Mouse (Mus musculus) lung, embryonic 15.5 days (tissue): ENCODE measurements around the gene Il1b. TPM values are rescaled to one million over a fixed set of nuclear protein-coding genes. Genes with fewer than 3 reads are reported as not detected.

Experiments
- ATAC-seq: fragments of 200-750 bp; cut with Nextera tagmentation; 2 replicates; pipeline ENCODE4 v1.8.0; 2017; ENCODE audit warnings: moderate number of reproducible peaks, borderline replicate concordance; ENCODE audit not compliant: low FRiP score, low TSS enrichment; ENCODE audit errors: extremely low read depth
- H3K27ac ChIP-seq: fragments of 300-500 bp; sonication (generic); 2 replicates; pipeline ENCODE4 v1.5.1; 2015; ENCODE audit warnings: moderate library complexity, mild to moderate bottlenecking, inconsistent platforms
- H3K27me3 ChIP-seq: fragments of 300-500 bp; sonication (generic); 2 replicates; pipeline ENCODE4 v1.6.1; 2015; ENCODE audit warnings: inconsistent platforms
- H3K36me3 ChIP-seq: fragments of 300-500 bp; sonication (generic); 2 replicates; pipeline ENCODE4 v1.6.1; 2015; ENCODE audit warnings: inconsistent platforms
- H3K4me1 ChIP-seq: fragments of 300-500 bp; sonication (generic); 2 replicates; pipeline ENCODE4 v1.6.1; 2015; ENCODE audit warnings: inconsistent platforms
- H3K4me2 ChIP-seq: fragments of 300-500 bp; sonication (generic); 2 replicates; pipeline ENCODE4 v1.6.1; 2015; ENCODE audit warnings: inconsistent platforms, mild to moderate bottlenecking, moderate library complexity
- H3K4me3 ChIP-seq: fragments of 300-500 bp; sonication (generic); 2 replicates; pipeline ENCODE4 v1.5.1; 2015; ENCODE audit warnings: mild to moderate bottlenecking, inconsistent platforms
- H3K9ac ChIP-seq: fragments of 300-500 bp; sonication (generic); 2 replicates; pipeline ENCODE4 v1.6.1; 2015; ENCODE audit warnings: inconsistent platforms
- H3K9me3 ChIP-seq: fragments of 300-500 bp; sonication (generic); 2 replicates; pipeline ENCODE4 v1.6.1; 2016; ENCODE audit warnings: inconsistent platforms
- WGBS: fragments of 180-500 bp; shearing (Covaris S2); methylation state at CpG from one replicate; pipeline ENCODE4 v1.1.7; 2015; 5-methylcytosine and 5-hydroxymethylcytosine counted together
- polyA plus RNA-seq: library from polyadenylated mRNA; unstranded; fragments of >200 nt; fragmentation: Nextera tagmentation; extraction: Ambion mirVana; gene quantifications from 2 replicates; pipeline ENCODE4 v1.2.1, GENCODE M21; 2015

Gene Il1b
- polyA plus RNA-seq, 1 experiment from 2014 or later, result not detected

DNA sequence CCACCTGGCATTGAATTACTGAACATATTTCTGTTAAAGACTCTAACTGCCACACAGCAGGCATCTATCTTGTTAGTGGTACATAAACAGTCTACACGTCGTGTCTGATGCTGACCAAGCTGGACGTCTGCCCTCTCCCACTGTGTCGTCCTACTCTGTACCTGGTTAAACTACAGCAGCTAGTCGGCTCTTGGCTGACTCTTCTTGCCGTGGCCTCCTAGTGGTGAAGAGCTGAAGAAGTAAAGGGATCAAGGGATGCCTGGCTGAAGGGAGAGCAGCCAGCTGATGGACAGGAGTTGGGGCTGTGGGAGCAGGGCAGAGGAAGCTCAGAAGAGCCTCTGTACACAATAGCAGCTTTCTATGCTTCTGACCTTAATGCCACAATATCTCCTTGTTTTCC lies 22.6 kb upstream of the Il1b start:
- H3K9me3 ChIP-seq, result no peaks in the 10 kb centered on the region
- ATAC-seq, result no peak
- no peak overlapping the region for H3K4me3 ChIP-seq
- no peak overlapping the region for H3K9ac ChIP-seq
- 22% methylated on average over 6 of the region's 6 CpGs for WGBS
- H3K27ac ChIP-seq, result no peak overlapping the region
- H3K27me3 ChIP-seq, result no peaks in the 10 kb centered on the region
- no peak overlapping the region for H3K4me2 ChIP-seq
- no peaks in the 10 kb centered on the region for H3K36me3 ChIP-seq
- no peaks in the 10 kb centered on the region for H3K4me1 ChIP-seq

DNA sequence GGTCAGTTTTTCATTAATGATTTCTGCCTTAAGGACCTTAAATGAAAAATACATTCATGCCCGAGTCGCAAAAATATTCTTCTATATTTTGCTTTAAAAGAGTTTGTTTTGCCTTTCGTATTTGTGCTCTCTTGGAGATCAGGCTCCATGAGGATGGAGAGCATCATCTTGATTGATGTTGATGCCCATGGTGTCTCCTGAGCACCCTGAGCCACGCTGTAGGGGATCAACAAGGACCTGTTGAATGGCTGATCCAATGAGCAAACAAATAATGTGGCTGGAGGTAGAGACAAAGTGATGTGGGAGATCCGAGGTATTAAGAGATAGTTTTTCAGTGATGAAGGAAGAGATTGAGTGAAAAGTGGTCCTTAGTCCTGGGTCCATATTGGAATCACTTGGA lies 19.2 kb upstream of the Il1b start:
- H3K9me3 ChIP-seq, result no peaks in the 10 kb centered on the region
- no peak overlapping the region for H3K9ac ChIP-seq
- no peak overlapping the region for H3K27ac ChIP-seq
- 82% methylated on average over 5 of the region's 5 CpGs for WGBS
- H3K4me3 ChIP-seq, result no peak overlapping the region
- no peaks in the 10 kb centered on the region for H3K36me3 ChIP-seq
- ATAC-seq, result no peak
- H3K27me3 ChIP-seq, result no peaks in the 10 kb centered on the region
- no peak overlapping the region for H3K4me2 ChIP-seq
- H3K4me1 ChIP-seq, result no peaks in the 10 kb centered on the region

DNA sequence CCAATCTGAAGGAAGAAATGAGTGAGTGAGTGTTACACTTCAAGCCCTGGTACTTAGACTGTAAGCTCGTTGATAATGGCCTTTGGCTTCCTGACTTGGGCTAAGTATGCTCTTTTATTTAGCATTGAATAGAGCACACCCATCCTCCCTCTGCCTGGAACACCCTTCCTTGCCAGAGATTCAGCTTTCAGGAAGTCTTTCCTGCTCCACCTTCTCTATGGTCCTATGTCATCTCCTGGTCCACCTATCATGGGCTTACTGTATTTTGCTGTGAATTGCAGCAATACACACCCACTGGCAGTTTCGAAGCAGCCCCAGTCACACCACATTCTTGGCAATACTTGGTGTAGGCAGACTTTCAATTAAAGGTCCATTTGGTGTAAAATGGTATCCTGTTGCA lies 18.4 kb upstream of the Il1b start:
- WGBS, result 54% methylated on average over 2 of the region's 2 CpGs
- H3K9ac ChIP-seq, result no peak overlapping the region
- no peaks in the 10 kb centered on the region for H3K27me3 ChIP-seq
- no peaks in the 10 kb centered on the region for H3K36me3 ChIP-seq
- H3K9me3 ChIP-seq, result no peaks in the 10 kb centered on the region
- no peak overlapping the region for H3K4me2 ChIP-seq
- H3K27ac ChIP-seq, result no peak overlapping the region
- no peaks in the 10 kb centered on the region for H3K4me1 ChIP-seq
- no peak overlapping the region for H3K4me3 ChIP-seq
- no peak for ATAC-seq

DNA sequence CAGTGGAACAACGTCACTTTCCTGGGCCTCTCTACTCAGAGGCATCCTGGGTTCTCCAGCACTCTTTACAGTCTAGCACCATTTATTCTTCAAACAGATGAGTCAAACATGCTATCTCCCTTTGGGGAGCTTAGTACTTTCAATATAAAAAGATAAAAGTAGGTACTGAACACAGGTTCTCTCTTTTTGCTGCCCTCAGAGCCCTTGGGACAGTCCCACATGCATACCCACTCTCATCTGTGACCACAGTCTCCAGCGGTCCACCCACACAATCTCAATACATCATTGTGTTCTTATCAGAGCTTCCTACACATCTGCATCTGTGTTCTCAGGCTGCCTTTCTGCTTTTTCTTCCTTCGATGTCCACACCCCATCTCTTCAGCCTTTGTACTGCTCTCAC lies 14.4 kb upstream of the Il1b start:
- H3K27ac ChIP-seq, result no peak overlapping the region
- no peak overlapping the region for H3K9ac ChIP-seq
- H3K36me3 ChIP-seq, result no peaks in the 10 kb centered on the region
- no peak overlapping the region for H3K4me3 ChIP-seq
- no peaks in the 10 kb centered on the region for H3K27me3 ChIP-seq
- ATAC-seq, result no peak
- H3K4me2 ChIP-seq, result no peak overlapping the region
- H3K4me1 ChIP-seq, result no peaks in the 10 kb centered on the region
- 85% methylated on average over 3 of the region's 3 CpGs for WGBS
- no peaks in the 10 kb centered on the region for H3K9me3 ChIP-seq

DNA sequence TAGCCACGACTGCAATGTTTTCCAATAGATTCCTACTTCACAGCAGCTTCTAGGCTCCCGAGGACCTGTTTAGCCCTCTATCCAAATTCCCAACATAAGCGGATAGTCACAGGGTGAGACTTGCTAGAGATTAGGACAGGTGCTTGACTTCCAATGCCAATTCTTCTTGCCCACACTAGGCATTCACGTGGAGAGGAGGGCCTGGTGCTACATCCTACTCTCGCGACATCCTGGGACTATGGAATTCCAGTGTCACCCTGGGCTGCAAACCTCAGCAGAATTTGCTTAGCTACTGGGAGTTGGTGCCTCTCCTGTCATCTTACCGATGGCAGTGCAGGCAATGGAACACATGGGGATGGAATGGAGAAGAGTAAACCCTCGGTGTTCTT lies 13.3 kb upstream of the Il1b start:
- 73% methylated on average over 8 of the region's 8 CpGs for WGBS
- Histone ChIP-seq H3K9me3 (no peaks in the 10 kb centered on the region), H3K36me3 (no peaks in the 10 kb centered on the region), H3K4me2 (no peak overlapping the region), H3K9ac (no peak overlapping the region), H3K4me1 (no peaks in the 10 kb centered on the region), H3K27me3 (no peaks in the 10 kb centered on the region), H3K27ac (no peak overlapping the region), H3K4me3 (no peak overlapping the region)
- no peak for ATAC-seq

DNA sequence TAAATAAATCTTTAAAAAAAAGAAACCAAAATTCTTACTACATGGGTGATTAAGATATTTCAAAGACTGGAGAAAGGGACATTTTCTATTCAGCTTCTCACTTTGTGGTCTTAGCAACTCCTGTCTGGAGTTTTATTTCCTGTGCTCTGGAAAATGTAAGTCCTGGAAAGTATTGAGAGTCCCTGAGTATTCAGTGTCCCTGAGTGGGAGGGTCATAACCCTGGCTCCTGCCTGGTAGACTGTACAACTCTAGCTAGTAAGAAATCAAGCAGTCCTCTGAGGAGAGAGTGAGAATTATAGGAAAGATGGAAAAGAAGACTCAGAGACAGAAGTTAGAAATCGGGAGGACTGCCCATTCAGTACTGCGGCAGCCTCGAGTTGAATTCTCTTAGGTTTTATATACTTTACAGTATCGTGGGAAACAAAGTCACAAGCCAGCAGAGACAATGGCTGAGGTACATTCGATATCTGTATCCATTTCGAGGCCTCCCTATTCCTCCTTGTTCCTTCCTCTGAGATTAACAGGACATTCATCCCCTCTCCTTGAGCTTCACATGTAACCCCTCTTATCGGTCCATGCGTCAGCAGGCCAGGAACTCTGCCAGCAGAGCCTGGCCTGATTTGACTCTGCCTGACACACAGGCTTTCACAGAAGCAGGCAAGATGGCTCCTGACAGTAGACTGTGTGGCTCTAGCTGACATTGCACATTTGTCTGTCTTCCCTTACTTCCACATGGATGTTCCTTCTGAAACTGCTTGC lies 12.8 kb upstream of the Il1b start:
- no peak overlapping the region for H3K9ac ChIP-seq
- no peak for ATAC-seq
- H3K9me3 ChIP-seq, result no peaks in the 10 kb centered on the region
- no peak overlapping the region for H3K27ac ChIP-seq
- no peak overlapping the region for H3K4me3 ChIP-seq
- no peaks in the 10 kb centered on the region for H3K27me3 ChIP-seq
- H3K4me1 ChIP-seq, result no peaks in the 10 kb centered on the region
- 78% methylated on average over 8 of the region's 8 CpGs for WGBS
- H3K4me2 ChIP-seq, result no peak overlapping the region
- H3K36me3 ChIP-seq, result no peaks in the 10 kb centered on the region

DNA sequence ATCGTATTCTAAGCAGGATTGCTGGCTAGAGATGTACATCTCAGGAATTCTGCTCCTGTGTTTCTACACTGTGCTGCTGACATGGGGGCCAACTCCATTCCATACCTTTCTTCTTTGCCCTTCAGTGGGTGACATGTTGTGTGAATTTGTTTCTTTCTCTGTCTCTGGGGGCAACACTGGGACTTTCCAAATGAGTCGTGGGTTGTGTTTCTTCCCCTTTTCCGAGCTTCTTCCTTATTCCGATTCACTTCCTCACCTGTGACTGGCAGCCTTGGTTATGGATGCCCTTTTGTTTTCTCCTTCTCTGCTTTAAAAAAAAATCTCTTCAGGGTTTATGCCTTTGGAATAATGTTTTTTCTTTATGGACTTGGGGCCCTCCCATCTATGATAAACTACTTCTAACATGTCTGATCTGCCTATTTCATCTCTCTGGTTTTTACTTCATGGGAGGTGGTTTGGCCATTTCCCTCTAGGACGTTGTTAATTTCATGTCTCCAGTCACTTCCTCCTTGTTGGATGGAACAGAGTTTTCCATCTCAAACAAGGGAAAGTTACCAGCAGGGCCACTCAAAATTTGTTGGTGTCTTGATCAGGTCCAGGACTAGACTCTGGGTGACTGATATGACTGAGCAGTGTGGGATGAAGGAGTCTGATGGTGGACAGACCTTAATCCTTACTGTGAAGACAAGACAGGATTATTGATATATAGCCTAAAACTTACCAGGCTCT lies 10.0 kb upstream of the Il1b start:
- 87% methylated on average over 5 of the region's 5 CpGs for WGBS
- no peak for ATAC-seq
- no peak overlapping the region for H3K9ac ChIP-seq
- no peak overlapping the region for H3K27ac ChIP-seq
- H3K9me3 ChIP-seq, result no peaks in the 10 kb centered on the region
- H3K4me1 ChIP-seq, result no peaks in the 10 kb centered on the region
- no peak overlapping the region for H3K4me2 ChIP-seq
- H3K4me3 ChIP-seq, result no peak overlapping the region
- H3K27me3 ChIP-seq, result no peaks in the 10 kb centered on the region
- no peaks in the 10 kb centered on the region for H3K36me3 ChIP-seq

DNA sequence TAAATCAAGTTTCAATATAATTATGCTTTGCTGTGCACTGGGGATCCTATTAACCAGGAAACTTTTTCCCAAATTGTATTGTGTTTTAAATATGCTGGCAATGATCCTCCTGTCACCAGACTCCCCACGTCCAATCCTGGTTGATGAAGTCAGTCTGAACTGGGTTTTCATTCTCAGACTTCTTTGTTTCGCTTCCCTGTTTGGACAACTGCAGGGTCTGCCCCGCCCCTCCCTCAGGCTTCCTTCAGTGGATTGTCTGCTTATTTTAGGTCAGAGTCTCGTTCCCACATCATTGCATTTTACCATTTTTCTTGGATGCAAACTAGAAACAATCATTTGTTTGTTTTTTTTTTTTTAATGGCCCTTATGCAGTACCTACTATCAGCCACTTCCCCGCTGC lies 9.3 kb upstream of the Il1b start:
- H3K4me3 ChIP-seq, result no peak overlapping the region
- no peaks in the 10 kb centered on the region for H3K9me3 ChIP-seq
- no peak overlapping the region for H3K9ac ChIP-seq
- no peaks in the 10 kb centered on the region for H3K4me1 ChIP-seq
- no peak overlapping the region for H3K27ac ChIP-seq
- H3K36me3 ChIP-seq, result no peaks in the 10 kb centered on the region
- ATAC-seq, result no peak
- H3K27me3 ChIP-seq, result no peaks in the 10 kb centered on the region
- 64% methylated on average over 5 of the region's 5 CpGs for WGBS
- H3K4me2 ChIP-seq, result no peak overlapping the region

DNA sequence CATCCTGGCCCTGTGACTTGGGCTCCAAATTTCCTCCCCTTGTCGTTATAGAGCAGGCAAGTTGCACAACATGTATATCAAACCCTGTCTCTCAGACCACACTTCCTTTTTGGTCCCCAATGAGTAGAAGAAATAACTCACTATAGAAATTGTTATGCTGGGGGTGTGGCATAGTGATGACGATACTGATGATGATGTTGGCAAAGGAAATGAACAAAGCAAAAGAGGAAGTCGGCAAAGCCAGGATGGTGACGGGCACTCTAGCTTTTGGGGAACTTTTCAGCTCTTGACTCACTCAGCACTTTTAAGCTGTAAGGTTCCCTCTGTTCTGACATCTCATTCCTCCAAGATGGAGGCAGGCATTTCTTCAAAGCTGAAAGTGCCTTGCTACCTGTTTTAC lies 2.4 kb upstream of the Il1b start:
- Histone ChIP-seq H3K36me3 (no peaks in the 10 kb centered on the region), H3K9ac (no peak overlapping the region), H3K4me2 (no peak overlapping the region), H3K27me3 (no peaks in the 10 kb centered on the region), H3K4me1 (no peaks in the 10 kb centered on the region), H3K27ac (no peak overlapping the region), H3K9me3 (no peaks in the 10 kb centered on the region), H3K4me3 (no peak overlapping the region)
- WGBS, result 73% methylated on average over 4 of the region's 4 CpGs
- no peak for ATAC-seq

DNA sequence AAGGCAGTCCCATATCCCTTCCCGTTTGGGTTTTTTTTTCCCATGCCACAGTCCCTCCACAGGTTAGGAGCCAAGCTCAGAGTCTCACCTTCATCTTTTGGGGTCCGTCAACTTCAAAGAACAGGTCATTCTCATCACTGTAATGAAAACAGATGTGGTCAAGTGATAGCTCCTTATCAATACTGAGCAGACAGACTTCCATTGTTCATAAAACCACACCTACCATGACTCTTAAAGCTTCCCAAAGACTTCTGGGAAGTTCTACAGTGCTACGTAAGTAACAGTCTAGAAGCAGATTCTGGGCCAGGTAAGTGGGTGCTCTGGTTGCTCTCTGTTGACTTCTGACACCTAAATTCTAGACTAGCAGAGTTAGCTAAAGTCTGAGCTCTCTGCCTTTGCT lies 1.3 kb downstream of the Il1b start:
- Histone ChIP-seq H3K27ac (no peak overlapping the region), H3K9ac (no peak overlapping the region), H3K4me2 (no peak overlapping the region), H3K27me3 (no peaks in the 10 kb centered on the region), H3K36me3 (no peaks in the 10 kb centered on the region), H3K4me3 (no peak overlapping the region), H3K9me3 (no peaks in the 10 kb centered on the region), H3K4me1 (no peaks in the 10 kb centered on the region)
- 52% methylated on average over 3 of the region's 3 CpGs for WGBS
- no peak for ATAC-seq

DNA sequence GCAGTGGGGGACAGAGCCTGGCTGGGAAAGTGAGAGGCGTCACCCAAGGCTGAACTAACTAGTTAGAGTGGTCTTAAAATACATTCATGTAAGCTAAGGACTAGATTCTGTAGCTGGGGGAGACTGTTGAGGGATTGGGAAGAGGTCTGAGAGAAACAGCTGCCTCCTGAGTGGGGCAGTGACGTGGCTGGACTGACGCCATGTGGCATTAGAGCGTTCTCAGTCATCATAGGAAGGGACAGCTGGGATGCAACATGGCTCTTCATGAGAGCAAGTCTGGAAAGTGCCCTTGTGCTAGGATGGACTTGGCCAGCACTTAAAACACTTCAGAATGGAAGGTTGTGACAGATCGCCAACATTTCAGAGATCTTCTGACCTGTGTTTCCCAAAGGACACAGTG lies 2.1 kb downstream of the Il1b start:
- no peak for ATAC-seq
- H3K36me3 ChIP-seq, result no peaks in the 10 kb centered on the region

DNA sequence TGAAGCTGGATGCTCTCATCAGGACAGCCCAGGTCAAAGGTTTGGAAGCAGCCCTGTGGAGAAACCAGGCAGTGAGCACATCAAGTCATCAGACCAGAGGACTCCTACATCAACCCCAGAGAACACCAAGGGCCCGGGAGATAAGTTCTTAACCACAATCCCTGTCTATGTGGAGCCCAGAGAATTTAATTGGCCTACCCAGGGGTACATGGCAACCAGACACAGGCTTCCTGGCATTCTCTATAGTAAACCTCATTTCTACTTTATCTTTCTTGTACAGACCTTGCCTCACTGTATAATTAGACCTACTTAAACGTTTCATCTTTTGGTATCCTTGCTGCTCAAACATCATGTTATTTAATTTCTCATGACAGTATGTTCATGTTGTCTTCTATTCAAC lies 2.8 kb downstream of the Il1b start:
- no peaks in the 10 kb centered on the region for H3K9me3 ChIP-seq
- no peaks in the 10 kb centered on the region for H3K36me3 ChIP-seq
- H3K4me1 ChIP-seq, result no peaks in the 10 kb centered on the region
- H3K4me2 ChIP-seq, result no peak overlapping the region
- 60% methylated on average over 2 of the region's 2 CpGs for WGBS
- no peak for ATAC-seq
- H3K27me3 ChIP-seq, result no peaks in the 10 kb centered on the region
- no peak overlapping the region for H3K4me3 ChIP-seq
- H3K27ac ChIP-seq, result no peak overlapping the region
- no peak overlapping the region for H3K9ac ChIP-seq

More for the DNA sequence above, 2.1 kb downstream of the Il1b start:
- Histone ChIP-seq H3K9ac (no peak overlapping the region), H3K4me3 (no peak overlapping the region), H3K4me2 (no peak overlapping the region), H3K4me1 (no peaks in the 10 kb centered on the region), H3K9me3 (no peaks in the 10 kb centered on the region), H3K27ac (no peak overlapping the region), H3K27me3 (no peaks in the 10 kb centered on the region)
- WGBS, result 72% methylated on average over 5 of the region's 5 CpGs
